Mouse (Mus musculus) intestine, postnatal 0 days (tissue): Measurements from ENCODE around the gene Rapgef1. TPM values are rescaled to one million over a fixed set of nuclear protein-coding genes. Genes with fewer than 3 reads are reported as not detected.
"Not testable (repeated sequence)": the region's sequence is repeated elsewhere in the genome, so short reads cannot be mapped to it uniquely, and the experiment has no call there.

ENCODE experiments used
- ATAC-seq: fragments of 200-750 bp; cut with Nextera tagmentation; 2 replicates; pipeline ENCODE4 v1.8.0; 2017; ENCODE audit warnings: mild to moderate bottlenecking, moderate TSS enrichment, moderate library complexity
- H3K27ac ChIP-seq: fragments of 300-500 bp; sonication (generic); 2 replicates; pipeline ENCODE4 v1.5.1; 2014; ENCODE audit warnings: mild to moderate bottlenecking, low read depth, low read length, moderate library complexity
- H3K27me3 ChIP-seq: fragments of 300-500 bp; sonication (generic); replicated peaks from 2 replicates; pipeline ENCODE4 v1.6.1; 2014; ENCODE audit warnings: low read length, mixed read lengths; ENCODE audit not compliant: control insufficient read depth, insufficient read depth
- H3K36me3 ChIP-seq: fragments of 300-500 bp; sonication (generic); 2 replicates; pipeline ENCODE4 v1.6.1; 2014; ENCODE audit warnings: mild to moderate bottlenecking, moderate library complexity; ENCODE audit not compliant: control insufficient read depth, insufficient read depth
- H3K4me1 ChIP-seq: fragments of 300-500 bp; sonication (generic); replicated peaks from 2 replicates; pipeline ENCODE4 v1.6.1; 2014; ENCODE audit warnings: antibody characterized with exemption, low read length, mixed read lengths; ENCODE audit not compliant: control insufficient read depth, insufficient read depth
- H3K4me2 ChIP-seq: fragments of 300-500 bp; sonication (generic); replicated peaks from 2 replicates; pipeline ENCODE4 v1.6.1; 2014; ENCODE audit warnings: low read depth, mild to moderate bottlenecking, moderate library complexity
- H3K4me3 ChIP-seq: fragments of 300-500 bp; sonication (generic); 2 replicates; pipeline ENCODE4 v1.5.1; 2014; ENCODE audit warnings: low read depth, low read length
- H3K9ac ChIP-seq: fragments of 300-500 bp; sonication (generic); 2 replicates; pipeline ENCODE4 v1.6.1; 2014; ENCODE audit warnings: mild to moderate bottlenecking, low read depth, low read length
- H3K9me3 ChIP-seq: fragments of 300-500 bp; sonication (generic); 2 replicates; pipeline ENCODE4 v1.6.1; 2016; ENCODE audit warnings: mixed run types; ENCODE audit not compliant: control insufficient read depth
- CTCF ChIP-seq: sonication (generic); IDR thresholded peaks from 2 replicates; pipeline ENCODE4 v1.5.1; 2016; ENCODE audit warnings: low read depth, mild to moderate bottlenecking, control low read depth, antibody characterized with exemption, moderate library complexity
- whole genome bisulfite sequencing: fragments of 180-500 bp; shearing (Covaris S2); extraction: QIAGEN DNeasy Blood & Tissue Kit; methylation state at CpG from one replicate; pipeline ENCODE4 v1.1.7; 2014; 5-methylcytosine and 5-hydroxymethylcytosine counted together
- polyA plus RNA-seq: library from polyadenylated mRNA; unstranded; fragments of >200 nt; fragmentation: Nextera tagmentation; extraction: Ambion mirVana; gene quantifications from 2 replicates; pipeline ENCODE4 v1.2.1, GENCODE M21; 2015

Gene Rapgef1
- polyA plus RNA-seq, 1 experiment from 2014 or later = 6.1 TPM

- Histone ChIP-seq H3K27me3 (no peaks in the 10 kb centered on the region), H3K9ac (no peak overlapping the region), H3K36me3 (peaks cover 18% of the 10 kb centered on the region), H3K4me3 (no peak overlapping the region), H3K4me2 (no peak overlapping the region), H3K27ac (peak overlapping the region; percentile 89), H3K9me3 (no peaks in the 10 kb centered on the region), H3K4me1 (0 out of 2 replicates have a peak, but pooled peaks cover 7% of the 10 kb centered on the region)
- ATAC-seq = peak; percentile 85
- 38% methylated on average over 4 of the region's 4 CpGs for WGBS
- TF ChIP-seq CTCF = no peak
Measured at GRCm38 (mm10) chr2:29773323-29773722, 153.8 kb downstream of the Rapgef1 start.

- WGBS = 96% methylated on average over 2 of the region's 2 CpGs
- H3K4me3 ChIP-seq, H3K9me3 ChIP-seq, H3K9ac ChIP-seq, H3K4me1 ChIP-seq, H3K27ac ChIP-seq, ATAC-seq, H3K4me2 ChIP-seq, H3K27me3 ChIP-seq: not testable (repeated sequence)
- peaks cover 86% of the 10 kb centered on the region for H3K36me3 ChIP-seq
Measured at GRCm38 (mm10) chr2:29781256-29781655, 161.7 kb downstream of the Rapgef1 start.

- Histone ChIP-seq H3K4me1 (0 out of 2 replicates have a peak, but pooled peaks cover 3% of the 10 kb centered on the region), H3K27ac (no peak overlapping the region), H3K27me3 (no peaks in the 10 kb centered on the region), H3K9me3 (no peaks in the 10 kb centered on the region), H3K4me3 (no peak overlapping the region), H3K4me2 (no peak overlapping the region), H3K36me3 (peaks cover 58% of the 10 kb centered on the region), H3K9ac (no peak overlapping the region)
- WGBS = 72% methylated on average over 4 of the region's 4 CpGs
- ATAC-seq = no peak
- no peak for TF ChIP-seq CTCF
Measured at GRCm38 (mm10) chr2:29784290-29784689, 164.8 kb downstream of the Rapgef1 start.

GRCm38 (mm10) chr2:29787104-29787917 lies 167.8 kb downstream of the Rapgef1 start, which contains the start of gene Coq4:
Coq4 (plus strand) TSS chr2:29787493.
- TF ChIP-seq CTCF = no peak
- peak; percentile 84 for ATAC-seq
- Histone ChIP-seq H3K27me3 (no peaks in the 10 kb centered on the region), H3K4me2 (peak within 1 kb of the TSS; percentile 93), H3K4me3 (peak within 1 kb of the TSS; percentile 72), H3K9me3 (no peaks in the 10 kb centered on the region), H3K4me1 (0 out of 2 replicates have a peak, but pooled peaks cover 3% of the 10 kb centered on the region), H3K36me3 (peaks cover 56% of the 10 kb centered on the region), H3K9ac (peak within 1 kb of the TSS; percentile 73), H3K27ac (peak within 1 kb of the TSS; percentile 66; the same call in 1 of the 2 replicates)
- WGBS = under 1% methylated on average over 31 of the region's 31 CpGs

- ATAC-seq = peak; percentile 77
- Histone ChIP-seq H3K36me3 (peaks cover 51% of the 10 kb centered on the region), H3K27ac (peak within 1 kb of the TSS; percentile 66; the same call in 1 of the 2 replicates), H3K9ac (peak within 1 kb of the TSS; percentile 73), H3K9me3 (no peaks in the 10 kb centered on the region), H3K4me3 (peak within 1 kb of the TSS; percentile 72), H3K4me1 (0 out of 2 replicates have a peak, but pooled peaks cover 3% of the 10 kb centered on the region), H3K4me2 (peak within 1 kb of the TSS; percentile 93), H3K27me3 (no peaks in the 10 kb centered on the region)
- WGBS = under 1% methylated on average over 45 of the region's 45 CpGs
- TF ChIP-seq CTCF = no peak
Measured at GRCm38 (mm10) chr2:29787937-29788681, 168.6 kb downstream of the Rapgef1 start, which contains the start of gene Trub2. Trub2 (minus strand) TSS chr2:29788502.

Other genes with a start within 250 kb of the Rapgef1 start
- 0.10 TPM in 1 of 2 replicates, not detected in the other for gene Gm13420, start 132.0 kb downstream of the Rapgef1 start, polyA plus RNA-seq
- gene Gm13547, start 139.6 kb downstream of the Rapgef1 start, polyA plus RNA-seq = not detected in 2 replicates
- 27.7 and 28.3 TPM in 2 replicates for gene Coq4, start 167.8 kb downstream of the Rapgef1 start, polyA plus RNA-seq
- gene Trub2, start 168.8 kb downstream of the Rapgef1 start, polyA plus RNA-seq = 23.5 and 26.6 TPM in 2 replicates
- 105 and 118 TPM in 2 replicates for gene Slc27a4, start 182.9 kb downstream of the Rapgef1 start, polyA plus RNA-seq
- 19.5 and 24.9 TPM in 2 replicates for gene Urm1, start 200.4 kb downstream of the Rapgef1 start, polyA plus RNA-seq
- 9.5 and 10.6 TPM in 2 replicates for gene Cercam, start 249.4 kb downstream of the Rapgef1 start, polyA plus RNA-seq